Mouse (Mus musculus) layer of hippocampus, postnatal 25 days (tissue): ENCODE results near the gene Gm11239. TPM values are rescaled to one million over a fixed set of nuclear protein-coding genes. Genes with fewer than 3 reads are reported as not detected.
"Not testable (repeated sequence)": the region's sequence is repeated elsewhere in the genome, so short reads cannot be mapped to it uniquely, and the experiment has no call there.

Experiments used
- DNase-seq, 2 experiments: peaks; one replicate each; pipeline ENCODE4 v3.0.0; 2022; ENCODE audit warnings: mixed read lengths in 2 of 2, low spot score in 1 of 2; ENCODE audit errors: extremely low spot score in 1 of 2
- total RNA-seq, 2 experiments: library from RNA; stranded (reverse); gene quantifications; 2 replicates each; pipeline ENCODE4 v1.2.3; 2021

Gene Gm11239
- not detected for total RNA-seq

DNA sequence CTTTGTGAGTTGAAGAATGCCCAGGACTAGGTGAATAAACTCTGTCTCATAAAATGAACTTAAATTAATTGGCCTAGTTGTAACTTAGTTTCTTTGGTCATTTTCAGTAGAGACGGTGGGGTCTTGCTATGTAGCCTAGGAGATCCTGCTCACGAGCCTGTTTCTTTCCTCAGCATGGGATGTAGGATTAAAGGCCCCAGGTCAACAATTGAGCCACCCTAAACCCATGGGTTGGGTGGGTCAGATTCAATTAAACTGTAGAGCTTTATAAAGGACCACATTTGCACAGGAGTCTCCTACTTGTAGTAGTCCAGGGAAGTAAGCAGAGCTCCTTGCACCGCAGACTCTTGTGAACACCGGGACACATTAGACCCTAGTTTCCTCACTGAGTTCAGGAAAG lies at the start of gene Gm11239:
Gene Gm11239, plus strand, starts transcription at position 301 of the 400 bp plus-strand sequence.
- DNase-seq, result not testable (repeated sequence)

DNA sequence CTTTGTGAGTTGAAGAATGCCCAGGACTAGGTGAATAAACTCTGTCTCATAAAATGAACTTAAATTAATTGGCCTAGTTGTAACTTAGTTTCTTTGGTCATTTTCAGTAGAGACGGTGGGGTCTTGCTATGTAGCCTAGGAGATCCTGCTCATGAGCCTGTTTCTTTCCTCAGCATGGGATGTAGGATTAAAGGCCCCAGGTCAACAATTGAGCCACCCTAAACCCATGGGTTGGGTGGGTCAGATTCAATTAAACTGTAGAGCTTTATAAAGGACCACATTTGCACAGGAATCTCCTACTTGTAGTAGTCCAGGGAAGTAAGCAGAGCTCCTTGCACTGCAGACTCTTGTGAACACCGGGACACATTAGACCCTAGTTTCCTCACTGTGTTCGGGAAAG lies 45.5 kb upstream of the Gm11239 start, which contains the start of gene Gm11237:
Gene Gm11237, plus strand, starts transcription at position 301 of the 400 bp plus-strand sequence.
- DNase-seq, result not testable (repeated sequence)

DNA sequence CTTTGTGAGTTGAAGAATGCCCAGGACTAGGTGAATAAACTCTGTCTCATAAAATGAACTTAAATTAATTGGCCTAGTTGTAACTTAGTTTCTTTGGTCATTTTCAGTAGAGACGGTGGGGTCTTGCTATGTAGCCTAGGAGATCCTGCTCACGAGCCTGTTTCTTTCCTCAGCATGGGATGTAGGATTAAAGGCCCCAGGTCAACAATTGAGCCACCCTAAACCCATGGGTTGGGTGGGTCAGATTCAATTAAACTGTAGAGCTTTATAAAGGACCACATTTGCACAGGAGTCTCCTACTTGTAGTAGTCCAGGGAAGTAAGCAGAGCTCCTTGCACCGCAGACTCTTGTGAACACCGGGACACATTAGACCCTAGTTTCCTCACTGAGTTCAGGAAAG lies 30.3 kb upstream of the Gm11239 start, which contains the start of gene Gm11236:
Gene Gm11236, plus strand, starts transcription at position 301 of the 400 bp plus-strand sequence.
- not testable (repeated sequence) for DNase-seq

DNA sequence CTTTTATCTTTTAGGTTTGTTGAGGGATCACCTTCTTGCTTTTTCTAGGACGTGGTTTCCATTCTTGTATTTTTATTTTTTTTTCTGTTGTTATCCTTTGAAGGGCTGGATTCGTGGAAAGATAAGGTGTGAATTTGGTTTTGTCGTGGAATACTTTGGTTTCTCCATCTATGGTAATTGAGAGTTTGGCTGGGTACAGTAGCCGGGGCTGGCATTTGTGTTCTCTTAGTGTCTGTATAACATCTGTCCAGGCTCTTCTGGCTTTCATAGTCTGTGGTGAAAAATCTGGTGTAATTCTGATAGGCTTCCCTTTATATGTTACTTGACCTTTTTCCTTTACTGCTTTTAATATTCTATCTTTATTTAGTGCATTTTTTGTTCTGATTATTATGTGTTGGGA lies 6.3 kb upstream of the Gm11239 start:
- not testable (repeated sequence) for DNase-seq

DNA sequence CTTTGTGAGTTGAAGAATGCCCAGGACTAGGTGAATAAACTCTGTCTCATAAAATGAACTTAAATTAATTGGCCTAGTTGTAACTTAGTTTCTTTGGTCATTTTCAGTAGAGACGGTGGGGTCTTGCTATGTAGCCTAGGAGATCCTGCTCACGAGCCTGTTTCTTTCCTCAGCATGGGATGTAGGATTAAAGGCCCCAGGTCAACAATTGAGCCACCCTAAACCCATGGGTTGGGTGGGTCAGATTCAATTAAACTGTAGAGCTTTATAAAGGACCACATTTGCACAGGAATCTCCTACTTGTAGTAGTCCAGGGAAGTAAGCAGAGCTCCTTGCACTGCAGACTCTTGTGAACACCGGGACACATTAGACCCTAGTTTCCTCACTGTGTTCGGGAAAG lies 15.1 kb downstream of the Gm11239 start, which contains the start of gene Gm428:
Gene Gm428, plus strand, starts transcription at position 301 of the 400 bp plus-strand sequence.
- not testable (repeated sequence) for DNase-seq

DNA sequence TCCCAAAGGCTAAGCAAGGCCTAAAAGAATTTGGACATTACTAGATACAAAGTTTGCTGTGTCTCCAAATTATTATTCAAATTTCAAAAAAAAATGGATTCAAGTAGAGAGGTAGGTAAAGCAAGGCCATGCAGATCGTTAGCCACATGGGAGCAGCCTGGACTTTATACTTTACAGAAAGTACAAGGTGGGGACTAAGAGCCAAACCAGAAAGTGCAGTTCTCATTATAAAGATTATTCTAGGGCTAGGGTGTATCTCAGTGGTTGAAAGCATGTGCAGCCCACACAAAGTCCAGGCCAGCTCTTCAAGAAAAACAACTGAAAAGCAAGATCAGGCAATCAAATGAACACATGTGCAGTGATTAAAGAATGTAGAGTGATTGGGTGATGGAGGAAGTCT lies 50.6 kb downstream of the Gm11239 start:
- DNase-seq, result no peak

DNA sequence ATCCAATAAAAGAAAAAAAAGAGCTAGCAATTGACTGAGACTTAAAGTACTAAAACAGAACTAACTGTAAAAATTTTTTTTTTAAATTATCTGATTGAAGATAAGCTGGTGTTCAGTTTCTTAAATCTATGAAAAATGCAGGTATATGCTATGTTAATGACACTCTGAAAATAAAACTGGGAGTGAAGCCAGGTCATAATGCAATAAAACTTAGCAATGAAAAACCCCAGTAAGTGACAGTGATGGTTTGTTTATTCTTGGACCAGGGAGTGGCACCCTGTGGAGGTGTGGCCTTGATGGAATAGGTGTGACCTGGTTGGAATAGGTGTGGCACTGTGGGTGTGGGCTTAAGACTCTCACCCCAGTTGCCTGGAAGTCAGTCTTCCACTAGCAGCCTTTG lies 51.7 kb downstream of the Gm11239 start:
- no peak for DNase-seq

Other genes starting within 250 kb of the Gm11239 start
- not detected for gene Gm11238, start 60.5 kb upstream of the Gm11239 start, total RNA-seq
- gene Gm11237, start 45.4 kb upstream of the Gm11239 start, total RNA-seq, result not detected
- gene Gm11236, start 30.2 kb upstream of the Gm11239 start, total RNA-seq, result not detected
- not detected for gene Gm428, start 15.2 kb downstream of the Gm11239 start, total RNA-seq
- gene Rasef, start 122.6 kb downstream of the Gm11239 start, total RNA-seq, result under 1 TPM; 0.12 to 0.21 TPM
- not detected for gene Gm11758, start 207.9 kb downstream of the Gm11239 start, total RNA-seq
- gene Gm11757, start 222.8 kb downstream of the Gm11239 start, total RNA-seq, result not detected
- not detected for gene Gm13871, start 237.6 kb downstream of the Gm11239 start, total RNA-seq